Mouse (Mus musculus) G1E (cell line): ENCODE measurements around the gene Spag7.

Source experiments
- CTCF ChIP-seq: IDR thresholded peaks from 2 replicates; pipeline ENCODE4 v1.5.1; 2012; ENCODE audit warnings: low read depth, low read length, inconsistent platforms, mixed read lengths
- GATA1 ChIP-seq: IDR thresholded peaks from 2 replicates; pipeline ENCODE4 v1.6.1; 2012; ENCODE audit warnings: borderline replicate concordance, low read length, inconsistent platforms, mixed read lengths
- TAL1 ChIP-seq: conservative IDR thresholded peaks from 2 replicates; pipeline ENCODE4 v1.6.1; 2012; ENCODE audit warnings: low read depth, low read length, inconsistent platforms, mixed read lengths

GRCm38 (mm10) chr11:70706127-70706526 is 36.9 kb upstream of the Spag7 start:
- no peak for TF ChIP-seq CTCF
- no peak for TF ChIP-seq GATA1
- no peak for TF ChIP-seq TAL1
